Mouse (Mus musculus) embryonic stem cell, embryonic (primary cell): Measurements from ENCODE around the gene Stk38.

Source experiments
- CTCF ChIA-PET, 4 experiments: fragments of 300-600 bp in 2 of 4; fragments of 350-600 bp in 2 of 4; sonication (Branson Sonifier 250); formaldehyde crosslinking; loops; one replicate each; lab custom pipeline; 2022; ENCODE audit warnings: inconsistent platforms in 2 of 4; lab: Charles Lee
- POLR2A ChIA-PET, 4 experiments: fragments of 300-600 bp in 2 of 4; fragments of 350-600 bp in 2 of 4; sonication (Branson Sonifier 250); formaldehyde crosslinking; loops; one replicate each; lab custom pipeline; 2022; ENCODE audit warnings: antibody characterized with exemption in 4 of 4, inconsistent platforms in 1 of 4; lab: Charles Lee

Stk38 gene

DNA sequence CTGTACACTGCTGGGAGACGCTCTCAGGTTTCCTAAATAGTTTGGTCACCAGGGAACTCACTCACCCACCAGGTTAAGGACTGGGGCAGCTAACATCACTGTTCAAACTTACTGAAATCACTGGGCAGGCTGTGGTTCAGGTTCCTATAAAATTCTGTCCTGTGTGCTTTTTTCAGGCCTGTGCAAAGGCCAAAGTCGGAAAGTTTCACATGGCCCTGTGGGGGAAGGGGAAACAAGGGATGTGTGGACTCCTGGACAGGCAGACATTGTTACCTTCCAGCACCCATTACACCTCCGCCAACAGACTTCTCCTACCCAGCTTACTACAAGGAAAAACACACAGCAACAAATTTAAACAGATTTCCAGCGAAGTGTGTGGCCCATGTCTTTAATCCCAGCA lies 28.7 kb downstream of the Stk38 start:
- ChIA-PET POLR2A (interaction anchor here in 2 of 4 experiments (1.5 to 9.7 kb wide), 4 partner anchors 8 to 37 kb away, joined by 4 to 83 read pairs (median 18); partner anchors contain the start of gene Stk38 (in 1 of the 2)), CTCF (interaction anchor here in 2 of 4 experiments (0.6 to 1.4 kb wide), 2 partner anchors 8 to 192 kb away, joined by 3 to 4 read pairs; no protein-coding TSS in a partner anchor)

DNA sequence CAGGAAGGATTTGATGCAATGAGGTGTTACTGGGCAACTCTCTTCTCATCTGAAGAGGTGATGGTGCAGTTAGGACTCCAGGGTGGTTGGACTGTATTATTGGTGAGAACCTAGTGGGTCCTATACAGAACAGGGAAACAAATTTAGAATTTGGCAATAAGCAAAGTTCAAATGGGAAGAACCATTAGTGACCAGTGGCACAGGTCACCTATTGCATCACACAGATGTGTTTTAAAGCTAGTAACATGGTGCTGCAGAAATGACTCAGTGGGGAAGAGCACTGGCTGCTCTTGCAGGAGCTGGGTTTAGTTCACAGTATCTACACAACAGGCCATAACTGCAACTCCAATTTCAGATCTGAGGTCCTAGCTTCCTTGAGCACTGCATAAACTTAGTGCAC lies 37.7 kb downstream of the Stk38 start:
- ChIA-PET POLR2A (interaction anchor here in 2 of 4 experiments (0.8 to 9.7 kb wide), 14 partner anchors 6 to 195 kb away, joined by 3 to 83 read pairs (median 4); partner anchors contain the start of gene Stk38 (in 2 of the 2)), CTCF (interaction anchor here in 2 of 4 experiments (0.6 to 3.9 kb wide), 3 partner anchors 17 to 69 kb away, joined by 3 to 15 read pairs (median 4); no protein-coding TSS in a partner anchor)

DNA sequence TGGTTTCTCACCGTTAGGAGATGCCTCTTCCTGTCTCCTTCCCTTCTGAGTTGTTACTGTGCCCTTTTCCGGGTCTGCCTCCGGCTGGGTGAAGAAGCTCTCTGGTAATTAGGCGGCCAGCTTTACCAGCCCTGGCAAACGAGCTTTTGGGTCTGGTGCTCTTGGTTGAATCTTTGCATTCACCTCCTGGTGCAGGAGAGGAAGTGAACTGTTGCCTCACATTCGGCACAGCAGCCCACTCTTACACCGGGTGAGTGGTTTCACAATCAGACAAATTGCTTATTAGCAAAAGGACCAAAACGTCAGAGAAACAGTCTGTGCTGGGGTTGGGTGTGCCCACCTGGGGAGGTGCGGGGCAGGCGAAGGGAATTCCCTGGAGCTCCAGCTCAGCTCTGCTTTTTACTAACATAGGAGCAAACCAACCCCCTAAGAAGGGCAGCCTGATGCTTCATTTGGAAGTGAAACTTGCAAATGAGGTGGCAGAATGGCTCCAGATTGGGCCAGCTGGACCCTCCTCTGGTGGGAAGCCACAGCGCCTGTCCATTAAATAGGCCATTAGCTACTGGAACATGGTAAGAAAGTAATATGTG lies 40.7 kb downstream of the Stk38 start:
- ChIA-PET POLR2A (interaction anchor here in 3 of 4 experiments (0.6 to 8.6 kb wide), 27 partner anchors 8 to 190 kb away, joined by 3 to 83 read pairs (median 4); partner anchors contain the start of genes Kctd20 (in 1 of the 3) and Srsf3 (in 1 of the 3)), CTCF (interaction anchor here in 3 of 4 experiments (0.6 to 1.5 kb wide), 6 partner anchors 8 to 1097 kb away, joined by 3 to 9 read pairs (median 5); no protein-coding TSS in a partner anchor)

DNA sequence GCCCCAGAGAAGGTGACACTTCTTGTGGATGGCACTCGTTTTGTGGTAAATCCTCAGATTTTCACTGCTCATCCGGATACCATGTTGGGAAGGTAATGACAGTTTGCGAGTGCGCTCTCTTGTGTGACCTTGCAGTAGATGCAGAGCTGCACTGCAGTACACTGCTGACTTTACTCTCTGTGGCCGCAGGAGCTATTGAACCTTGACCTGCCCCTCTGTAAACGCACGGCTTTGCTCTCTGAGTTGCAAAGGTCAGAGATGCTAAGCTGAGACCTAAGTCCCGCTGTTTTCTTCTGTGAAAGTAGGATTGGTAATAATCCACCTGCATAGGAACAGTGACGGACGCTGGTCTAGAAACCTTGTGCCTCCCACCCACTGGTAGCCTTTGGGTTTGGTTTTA lies 46.2 kb downstream of the Stk38 start:
- POLR2A ChIA-PET = interaction anchor here in 3 of 4 experiments (0.6 to 8.6 kb wide), 13 partner anchors 8 to 69 kb away, joined by 3 to 83 read pairs (median 4); partner anchors contain the start of gene Kctd20 (in 1 of the 3)

DNA sequence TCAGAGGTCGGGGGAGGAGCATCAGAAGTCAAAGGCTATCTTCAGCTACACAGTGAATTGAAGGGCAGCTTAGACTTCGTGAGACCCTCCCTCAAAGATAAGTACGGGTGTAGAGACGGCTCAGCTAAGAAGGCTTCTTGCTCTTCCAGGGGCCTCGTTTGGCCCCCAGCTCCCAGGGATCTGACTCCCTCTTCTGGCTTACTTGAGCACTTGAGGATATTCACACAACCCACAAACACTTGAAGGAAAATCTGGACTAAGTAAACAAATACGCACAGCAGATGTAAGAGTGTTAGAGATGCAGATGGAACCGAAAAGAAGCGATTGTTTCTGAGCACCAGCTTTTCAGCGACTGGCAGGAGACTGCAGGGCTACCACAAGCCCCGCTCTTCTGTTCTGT lies 47.2 kb downstream of the Stk38 start:
- CTCF ChIA-PET = interaction anchor here in 3 of 4 experiments (0.5 to 0.9 kb wide), 5 partner anchors 16 to 474 kb away, joined by 3 to 10 read pairs (median 3); no protein-coding TSS in a partner anchor
- POLR2A ChIA-PET = interaction anchor here (0.8 to 8.6 kb wide), 16 partner anchors 8 to 68 kb away, joined by 3 to 83 read pairs (median 3); partner anchors contain the start of gene Kctd20 (in 1 of the 4)

More for the DNA sequence above, 46.2 kb downstream of the Stk38 start:
- CTCF ChIA-PET = interaction anchor here in 1 of 4 experiments (1.1 to 1.3 kb wide), 3 partner anchors 16 to 28 kb away, joined by 3 to 6 read pairs (median 4); no protein-coding TSS in a partner anchor

DNA sequence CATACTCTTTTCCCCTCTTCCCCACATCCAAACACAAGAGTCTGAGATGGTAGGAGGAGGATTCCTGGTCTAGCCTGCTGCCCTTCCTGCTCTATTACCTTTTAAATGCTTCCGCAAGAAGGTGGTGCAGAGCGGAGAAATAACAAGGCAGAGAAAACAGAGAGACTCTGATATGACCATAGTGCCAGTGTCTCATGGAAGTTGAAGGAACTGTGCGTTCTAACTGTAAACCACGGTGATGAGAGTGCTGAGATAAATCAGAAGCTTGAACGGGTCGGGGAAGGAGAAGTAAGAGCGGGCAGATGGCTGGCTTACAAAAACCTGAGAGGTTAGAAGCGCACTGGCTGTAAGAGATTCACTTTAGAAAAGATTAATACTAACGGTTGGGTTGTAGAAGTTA lies 53.4 kb downstream of the Stk38 start:
- ChIA-PET CTCF (interaction anchor here in 2 of 4 experiments (0.5 to 5.0 kb wide), 3 partner anchors 33 to 61 kb away, joined by 3 to 23 read pairs (median 3); no protein-coding TSS in a partner anchor), POLR2A (interaction anchor here in 2 of 4 experiments (1.0 to 5.9 kb wide), 17 partner anchors 8 to 91 kb away, joined by 3 to 43 read pairs (median 4); partner anchors contain the start of gene Srsf3 (in 1 of the 2))

DNA sequence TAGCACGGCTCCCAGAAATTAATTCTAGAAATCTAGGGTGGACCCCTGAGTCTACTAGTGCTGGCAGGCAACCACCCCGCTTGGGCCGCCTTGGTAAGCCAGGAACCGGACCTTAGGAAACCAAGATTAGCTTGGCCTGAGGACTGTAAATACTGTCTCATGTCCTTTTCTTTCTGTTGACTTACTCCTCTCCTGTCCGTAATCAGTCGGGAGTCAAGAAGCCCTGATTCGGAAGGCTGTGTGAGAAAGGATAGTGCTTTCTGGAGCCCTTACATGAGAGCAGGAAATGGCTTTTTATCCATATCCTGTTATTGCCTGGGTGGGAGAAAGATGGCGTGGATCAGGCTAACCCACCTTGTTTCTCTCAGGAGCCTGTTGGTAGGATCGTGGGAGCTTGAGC lies 54.5 kb downstream of the Stk38 start:
- ChIA-PET POLR2A (interaction anchor here in 3 of 4 experiments (0.5 to 5.9 kb wide), 17 partner anchors 8 to 140 kb away, joined by 3 to 43 read pairs (median 5); partner anchors contain the start of gene Stk38 (in 1 of the 3)), CTCF (interaction anchor here in 2 of 4 experiments (0.5 to 5.0 kb wide), 4 partner anchors 34 to 304 kb away, joined by 3 to 23 read pairs (median 4); no protein-coding TSS in a partner anchor)

DNA sequence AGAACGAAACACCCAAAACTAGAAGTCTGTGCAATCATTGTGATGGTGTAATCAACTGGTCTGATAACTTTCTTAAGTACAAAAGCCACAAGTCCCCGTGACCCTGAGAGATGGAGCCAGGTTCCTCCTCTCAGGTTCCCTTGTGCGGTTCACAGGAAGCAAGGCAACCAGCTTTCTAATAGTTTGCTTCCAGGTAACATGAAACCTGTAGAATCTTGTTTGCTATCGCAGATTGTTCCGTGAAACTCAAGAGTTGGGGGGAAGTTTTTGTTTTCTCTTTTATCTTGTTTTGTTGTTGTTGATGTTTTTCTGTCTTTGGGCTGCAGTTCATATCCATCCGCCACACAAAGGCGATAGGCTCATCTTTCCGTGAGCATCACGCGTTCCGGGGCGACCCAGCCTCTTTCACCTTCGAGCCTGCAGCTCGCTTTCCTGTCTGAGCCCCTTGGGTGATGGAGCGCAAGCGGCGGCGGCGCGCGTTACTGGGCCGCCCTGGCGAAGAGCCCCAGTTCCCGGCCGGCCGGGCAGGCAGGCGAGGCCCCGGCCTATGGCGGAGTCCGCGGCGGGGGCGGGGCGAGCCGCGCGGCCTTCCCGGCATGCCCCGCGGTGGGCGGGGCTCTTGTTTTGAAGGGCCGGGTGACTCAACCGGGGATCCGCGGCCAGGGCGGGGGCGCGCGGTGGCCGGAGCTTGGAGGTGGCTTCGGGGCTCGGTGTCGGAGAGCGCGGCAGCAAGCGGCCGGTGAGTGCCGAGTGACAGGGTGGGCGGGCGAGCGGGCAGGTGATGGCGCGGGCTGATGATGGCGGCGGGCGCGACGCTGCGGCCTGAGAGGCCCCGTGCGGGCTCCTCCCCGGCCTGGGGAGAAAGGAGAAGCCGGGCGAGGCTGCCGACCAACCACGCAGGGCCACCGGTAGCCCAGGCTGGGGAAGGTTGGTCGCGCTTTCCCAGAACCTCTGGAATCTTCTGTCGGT lies 55.7 kb downstream of the Stk38 start, which contains the start of gene Kctd20:
Gene Kctd20, plus strand, starts transcription at position 120 of the 969 bp plus-strand sequence.
- ChIA-PET CTCF (interaction anchor here in 2 of 4 experiments (0.7 to 5.0 kb wide), 3 partner anchors 20 to 36 kb away, joined by 3 to 23 read pairs (median 5); no protein-coding TSS in a partner anchor), POLR2A (interaction anchor here (0.6 to 2.6 kb wide), 46 partner anchors 8 to 296 kb away, joined by 3 to 20 read pairs (median 4); partner anchors contain the start of genes Stk38 (in 3 of the 4) and Srsf3 (in 2 of the 4))

DNA sequence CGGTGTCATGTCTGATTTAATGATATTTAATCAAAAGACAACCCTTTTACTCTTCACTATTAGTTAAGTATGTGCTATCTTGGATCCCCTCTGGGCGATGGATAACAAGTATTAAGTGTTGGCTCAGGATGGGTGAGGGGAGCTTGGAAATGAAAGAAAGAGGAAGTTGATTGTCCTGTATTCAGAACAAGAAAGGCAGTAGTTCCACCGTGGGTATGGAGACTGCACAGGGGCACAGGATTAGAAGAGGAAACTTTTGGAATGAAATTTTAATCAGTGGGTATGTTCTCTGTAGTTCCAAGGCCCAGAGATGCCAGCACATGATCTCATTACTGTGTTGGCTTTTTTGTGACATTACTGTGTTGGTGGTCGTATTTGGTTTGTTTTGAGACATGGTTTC lies 57.0 kb downstream of the Stk38 start:
- CTCF ChIA-PET = interaction anchor here in 1 of 4 experiments (0.6 kb wide), 1 partner anchor 103 kb away, joined by 4 read pairs; no protein-coding TSS in a partner anchor
- POLR2A ChIA-PET = interaction anchor here in 3 of 4 experiments (0.6 to 2.6 kb wide), 20 partner anchors 9 to 144 kb away, joined by 3 to 20 read pairs (median 4); partner anchors contain the start of gene Stk38 (in 1 of the 3)

DNA sequence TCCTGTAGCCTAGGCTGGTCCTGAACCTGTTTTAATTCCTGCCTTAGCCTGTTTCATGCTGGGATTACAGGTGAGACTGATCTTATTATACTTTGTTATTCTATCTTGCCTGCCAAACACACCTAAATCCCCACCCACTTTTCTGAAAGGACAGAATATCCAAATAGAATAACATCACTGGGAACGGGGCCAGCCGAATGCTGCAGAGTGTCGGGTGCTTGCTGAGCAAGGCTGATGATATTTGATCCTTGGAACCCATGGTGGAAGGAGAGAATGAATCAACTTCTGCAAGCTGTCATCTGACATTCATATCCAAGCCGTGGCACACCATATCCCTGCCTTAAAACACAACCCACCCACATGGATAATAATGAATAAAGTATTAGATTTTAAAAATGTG lies 59.1 kb downstream of the Stk38 start:
- ChIA-PET POLR2A (interaction anchor here in 2 of 4 experiments (0.7 to 3.3 kb wide), 5 partner anchors 13 to 70 kb away, joined by 3 to 17 read pairs (median 4); no protein-coding TSS in a partner anchor), CTCF (no interaction called here)

DNA sequence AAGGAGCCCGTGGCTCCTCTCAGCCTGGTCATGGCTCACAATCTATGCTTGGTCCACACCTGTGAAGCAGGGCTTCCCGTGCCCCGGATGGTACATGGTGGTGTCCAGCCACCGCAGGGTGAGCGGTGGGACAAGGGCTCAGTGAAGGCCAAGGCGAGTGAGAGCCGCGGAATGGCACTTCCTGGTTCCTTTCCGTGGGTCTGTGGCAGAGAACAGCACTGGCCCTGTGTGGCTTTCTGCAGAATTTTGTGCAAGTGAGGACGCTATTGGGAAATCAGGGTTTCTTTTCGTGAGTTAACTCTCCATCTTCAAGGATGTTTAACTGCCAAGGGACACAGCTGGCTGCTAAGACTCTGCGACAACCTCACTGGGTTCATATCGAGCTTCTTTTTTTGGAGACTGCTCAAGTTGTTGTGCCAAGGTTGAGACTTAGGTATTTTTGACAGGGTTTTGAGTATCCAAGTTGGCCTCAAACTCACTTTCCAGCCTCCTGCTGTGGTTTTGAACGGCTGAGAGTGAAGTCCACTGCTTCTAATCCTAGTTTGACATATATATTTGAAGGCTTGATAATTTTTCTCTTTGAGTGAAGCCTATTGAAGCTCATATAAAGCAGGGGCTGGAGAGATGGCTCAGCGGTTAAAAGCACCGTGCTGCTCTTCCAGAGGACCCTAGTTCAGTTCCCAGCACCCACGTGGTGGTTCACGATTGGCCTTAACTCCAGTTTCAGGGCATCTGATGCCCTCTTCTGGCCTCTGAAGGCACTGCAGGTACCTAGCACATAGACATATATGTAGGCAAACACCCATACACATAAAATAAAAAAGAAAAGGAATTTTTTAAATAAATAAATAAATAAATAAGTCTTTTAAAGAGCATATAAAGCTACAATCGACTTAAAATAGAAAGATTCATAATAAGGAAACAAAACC lies 60.5 kb downstream of the Stk38 start:
- ChIA-PET CTCF (interaction anchor here (0.7 to 1.6 kb wide), 9 partner anchors 12 to 68 kb away, joined by 3 to 9 read pairs (median 4); no protein-coding TSS in a partner anchor), POLR2A (interaction anchor here in 2 of 4 experiments (0.5 to 3.8 kb wide), 12 partner anchors 11 to 160 kb away, joined by 3 to 17 read pairs (median 4); no protein-coding TSS in a partner anchor)

DNA sequence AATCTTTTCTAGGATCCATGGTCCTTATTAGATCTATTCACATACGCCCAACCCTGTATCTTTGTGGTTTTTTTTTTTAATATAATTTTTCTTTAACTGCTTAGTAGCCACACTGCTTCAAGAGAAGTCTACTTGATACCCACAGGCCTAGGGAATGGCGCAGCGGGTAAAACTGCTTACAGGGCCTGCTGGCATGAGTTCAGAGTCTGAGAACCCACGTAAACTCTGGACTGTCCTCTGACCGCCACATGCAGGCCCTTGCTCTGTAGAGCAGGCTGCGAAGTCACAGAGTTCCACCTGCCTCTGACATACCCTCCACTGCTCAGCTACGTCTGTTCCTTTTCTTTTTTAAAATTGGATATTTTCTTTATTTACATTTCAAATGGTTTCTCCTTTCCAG lies 63.3 kb downstream of the Stk38 start:
- ChIA-PET CTCF (interaction anchor here in 1 of 4 experiments (0.6 to 1.4 kb wide), 2 partner anchors 43 to 77 kb away, joined by 3 to 4 read pairs; no protein-coding TSS in a partner anchor), POLR2A (interaction anchor here in 3 of 4 experiments (0.6 to 4.9 kb wide), 13 partner anchors 8 to 399 kb away, joined by 3 to 37 read pairs (median 3); partner anchors contain the start of gene Srsf3 (in 1 of the 3))

DNA sequence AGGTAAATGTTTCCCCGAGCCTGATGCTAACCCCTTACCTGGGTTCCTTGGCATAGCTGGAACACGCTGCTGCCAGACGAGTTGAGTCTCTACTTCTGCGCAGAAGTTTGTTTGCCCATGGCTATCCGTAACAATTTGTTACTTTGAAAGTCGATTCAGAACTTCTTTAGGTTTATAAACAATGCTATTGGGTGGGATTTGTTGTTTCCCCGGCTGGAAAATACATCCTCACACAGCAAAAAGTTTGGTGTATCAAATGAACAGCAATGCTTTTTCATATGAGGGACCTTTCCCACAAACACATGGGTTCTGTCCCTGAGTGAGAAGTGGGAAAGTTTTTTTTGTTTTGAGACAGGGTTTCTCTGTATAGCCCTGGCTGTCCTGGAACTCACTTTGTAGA lies 64.1 kb downstream of the Stk38 start, which contains the start of gene Pxt1:
Gene Pxt1, minus strand, starts transcription at position 101 of the 400 bp plus-strand sequence.
- CTCF ChIA-PET = interaction anchor here in 1 of 4 experiments (1.4 kb wide), 1 partner anchor 43 kb away, joined by 4 read pairs; no protein-coding TSS in a partner anchor
- POLR2A ChIA-PET = interaction anchor here in 3 of 4 experiments (0.7 to 4.9 kb wide), 6 partner anchors 12 to 150 kb away, joined by 3 to 37 read pairs (median 4); no protein-coding TSS in a partner anchor

DNA sequence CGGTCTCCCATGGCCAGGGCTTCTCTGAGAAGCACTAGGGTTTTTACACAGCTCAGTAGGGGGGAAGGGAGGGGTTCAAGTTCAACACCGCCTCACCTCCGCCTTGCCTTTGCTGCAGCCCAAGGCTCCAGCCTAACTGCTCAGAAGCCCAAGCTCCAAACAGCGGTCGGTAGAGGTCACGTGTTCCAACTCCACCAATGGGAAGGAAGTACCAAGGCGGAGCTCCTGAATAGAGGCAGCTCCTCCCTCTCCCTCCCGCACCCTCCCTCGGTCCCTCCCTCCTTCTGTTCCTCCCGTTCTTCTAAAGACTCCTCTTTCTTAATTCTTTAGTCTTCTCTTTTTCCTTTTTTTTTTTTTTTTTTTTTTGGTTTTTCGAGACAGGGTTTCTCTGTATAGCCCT lies 65.7 kb downstream of the Stk38 start:
- ChIA-PET CTCF (interaction anchor here in 2 of 4 experiments (0.7 to 2.2 kb wide), 15 partner anchors 11 to 394 kb away, joined by 3 to 13 read pairs (median 4); no protein-coding TSS in a partner anchor), POLR2A (interaction anchor here in 3 of 4 experiments (0.6 to 4.9 kb wide), 62 partner anchors 9 to 495 kb away, joined by 3 to 38 read pairs (median 5); partner anchors contain the start of genes Kctd20 (in 3 of the 3), Srsf3 (in 3 of the 3) and Stk38 (in 2 of the 3))
